Mouse (Mus musculus): ENCODE measurements around the gene Astl. TPM values are rescaled to one million over a fixed set of nuclear protein-coding genes. Genes with fewer than 3 reads are reported as not detected.

Astl gene
- polyA plus RNA-seq, 1 experiment: 0.08 TPM

DNA sequence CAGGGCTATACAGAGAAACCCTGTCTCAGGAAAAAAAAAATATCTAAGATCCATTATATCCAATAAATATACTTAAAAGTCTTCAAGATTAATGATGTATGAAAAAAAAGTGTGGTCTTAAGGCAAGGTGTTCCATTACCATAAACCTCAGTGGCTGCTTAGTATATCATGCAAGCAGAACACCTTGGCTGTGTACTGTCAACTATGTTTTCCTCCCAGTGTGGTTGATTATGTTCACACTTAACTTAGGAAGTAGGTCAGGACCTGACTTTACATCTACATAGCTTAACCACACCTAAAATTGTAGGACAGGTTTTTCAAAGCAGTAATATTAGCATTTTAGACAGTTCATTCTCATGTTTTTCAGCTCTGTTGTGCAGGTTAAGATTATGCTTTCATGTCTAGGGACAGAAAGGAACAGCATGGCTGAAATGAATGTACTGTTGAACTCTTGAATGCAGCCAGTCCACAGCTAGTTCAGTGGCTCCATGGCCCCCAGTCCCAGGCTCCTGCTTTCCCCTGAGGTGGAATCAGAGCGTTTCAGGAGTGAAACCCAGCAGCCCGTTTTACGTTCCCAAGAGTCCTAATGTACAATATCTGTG is 33.7 kb upstream of the Astl start:
- 89% methylated on average over 3 of the region's 3 CpGs for WGBS
- TF ChIP-seq POLR2A (IDR thresholded peaks at IDR 0.05; ENCODE audit: low read depth, low read length) (no peak), CTCF (IDR thresholded peaks at IDR 0.05; ENCODE audit: extremely low read depth, insufficient read depth, insufficient read length, insufficient replicate concordance) (no peak)

DNA sequence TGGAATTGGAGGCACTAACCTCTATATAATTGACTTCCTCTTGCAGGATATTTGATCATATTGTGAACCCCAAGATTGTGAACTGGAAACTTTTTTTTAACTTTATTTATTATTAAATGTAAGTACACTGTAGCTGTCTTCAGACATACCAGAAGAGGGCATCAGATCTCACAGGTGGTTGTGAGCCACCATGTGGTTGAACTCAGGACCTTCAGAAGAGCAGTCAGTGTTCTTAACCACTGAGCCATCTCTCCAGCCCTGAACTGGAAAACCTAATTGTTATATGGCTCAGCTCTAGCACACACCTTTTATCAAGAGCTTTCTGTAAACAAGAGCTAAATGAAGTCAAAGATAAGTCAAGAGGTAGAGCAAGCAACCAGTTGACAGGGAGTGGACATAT is 32.3 kb upstream of the Astl start:
- DNase-seq (ENCODE audit: low read depth in 1 of 2, low spot score in 2 of 2): peak in 1 of 2 experiments; percentile 54
- Histone ChIP-seq H3K27ac (ENCODE audit: insufficient read depth, low read length) (no peak overlapping the region), H3K36me3 (ENCODE audit: control insufficient read depth, insufficient read depth, low read length) (no peaks in the 10 kb centered on the region), H3K4me1 (ENCODE audit: control insufficient read depth, insufficient read depth, insufficient read length) (peaks cover 13% of the 10 kb centered on the region; the same call in 1 of the 2 replicates), H3K4me3 (ENCODE audit: extremely low read depth, insufficient read depth, insufficient read length) (no peak overlapping the region), H3K27me3 (ENCODE audit: control insufficient read depth, insufficient read depth, low read length) (no peaks in the 10 kb centered on the region)
- TF ChIP-seq POLR2A (IDR thresholded peaks at IDR 0.05; ENCODE audit: low read depth, low read length): no peak
- TF ChIP-seq CTCF (IDR thresholded peaks at IDR 0.05; ENCODE audit: extremely low read depth, insufficient read depth, insufficient read length, insufficient replicate concordance): peak; percentile 22; the same call in 1 of the 2 replicates

More for the DNA sequence above, 33.7 kb upstream of the Astl start:
- H3K4me3 ChIP-seq (ENCODE audit: extremely low read depth, insufficient read depth, insufficient read length): no peak overlapping the region
- no peak overlapping the region for H3K27ac ChIP-seq (ENCODE audit: insufficient read depth, low read length)
- no peak for DNase-seq (ENCODE audit: low read depth in 1 of 2, low spot score in 2 of 2)
- no peaks in the 10 kb centered on the region for H3K36me3 ChIP-seq (ENCODE audit: control insufficient read depth, insufficient read depth, low read length)
- H3K27me3 ChIP-seq (ENCODE audit: control insufficient read depth, insufficient read depth, low read length): no peaks in the 10 kb centered on the region
- H3K4me1 ChIP-seq (ENCODE audit: control insufficient read depth, insufficient read depth, insufficient read length): peaks cover 4% of the 10 kb centered on the region; the same call in 1 of the 2 replicates

DNA sequence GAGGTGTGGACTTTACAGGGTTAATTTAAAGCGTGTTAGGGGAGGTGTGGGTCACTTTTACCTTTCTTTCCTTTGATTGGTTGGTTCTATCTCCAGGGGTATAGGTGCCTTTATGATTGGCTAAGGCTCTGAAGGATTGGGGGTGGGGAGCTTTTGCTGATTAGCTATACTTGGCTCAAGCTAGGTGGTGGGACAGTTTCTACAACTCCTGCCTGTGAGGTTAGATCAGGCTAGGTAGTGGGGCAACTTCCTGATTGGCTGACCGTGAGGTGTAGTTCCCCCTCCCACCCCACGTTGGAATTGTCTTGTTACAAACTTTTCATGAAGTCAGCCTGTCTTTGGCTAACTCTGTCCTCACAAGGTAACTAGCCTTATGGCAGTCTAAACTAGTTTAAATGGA is 31.3 kb upstream of the Astl start:
- Histone ChIP-seq H3K27ac (ENCODE audit: insufficient read depth, low read length) (no peak overlapping the region), H3K36me3 (ENCODE audit: control insufficient read depth, insufficient read depth, low read length) (no peaks in the 10 kb centered on the region), H3K4me3 (ENCODE audit: extremely low read depth, insufficient read depth, insufficient read length) (no peak overlapping the region), H3K27me3 (ENCODE audit: control insufficient read depth, insufficient read depth, low read length) (no peaks in the 10 kb centered on the region), H3K4me1 (ENCODE audit: control insufficient read depth, insufficient read depth, insufficient read length) (peaks cover 13% of the 10 kb centered on the region; the same call in 1 of the 2 replicates)
- no peak for TF ChIP-seq POLR2A (IDR thresholded peaks at IDR 0.05; ENCODE audit: low read depth, low read length)
- DNase-seq (ENCODE audit: low read depth in 1 of 2, low spot score in 2 of 2): no peak
- 46% methylated on average over 3 of the region's 3 CpGs for WGBS

DNA sequence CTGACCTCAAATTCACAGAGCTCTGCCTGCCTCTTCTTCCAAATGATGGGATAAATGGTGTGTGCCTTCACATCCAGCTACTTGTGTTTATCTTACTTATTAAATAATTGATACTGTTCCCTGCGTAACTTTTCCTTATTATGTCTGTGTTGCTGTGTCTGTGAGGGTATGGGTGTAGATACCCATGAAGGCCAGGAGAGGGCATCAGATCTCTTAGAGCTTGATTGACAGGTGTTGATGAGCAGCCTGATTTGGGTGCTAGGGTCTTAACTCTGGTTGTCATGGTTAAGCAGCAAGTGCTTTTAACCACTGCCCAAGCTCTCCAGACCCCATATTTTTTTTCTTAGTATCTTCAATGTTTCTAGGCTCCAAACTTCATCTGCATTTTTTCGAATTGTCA is 29.8 kb upstream of the Astl start:
- peaks cover 19% of the 10 kb centered on the region; the same call in 1 of the 2 replicates for H3K4me1 ChIP-seq (ENCODE audit: control insufficient read depth, insufficient read depth, insufficient read length)
- H3K36me3 ChIP-seq (ENCODE audit: control insufficient read depth, insufficient read depth, low read length): no peaks in the 10 kb centered on the region
- WGBS: 86% methylated on average over 2 of the region's 2 CpGs
- no peaks in the 10 kb centered on the region for H3K27me3 ChIP-seq (ENCODE audit: control insufficient read depth, insufficient read depth, low read length)
- no peak overlapping the region for H3K27ac ChIP-seq (ENCODE audit: insufficient read depth, low read length)
- TF ChIP-seq CTCF (IDR thresholded peaks at IDR 0.05; ENCODE audit: extremely low read depth, insufficient read depth, insufficient read length, insufficient replicate concordance) (peak; percentile 49; the same call in 1 of the 2 replicates), POLR2A (IDR thresholded peaks at IDR 0.05; ENCODE audit: low read depth, low read length) (no peak)
- H3K4me3 ChIP-seq (ENCODE audit: extremely low read depth, insufficient read depth, insufficient read length): no peak overlapping the region
- peak in 1 of 2 experiments; percentile 42 for DNase-seq (ENCODE audit: low read depth in 1 of 2, low spot score in 2 of 2)

DNA sequence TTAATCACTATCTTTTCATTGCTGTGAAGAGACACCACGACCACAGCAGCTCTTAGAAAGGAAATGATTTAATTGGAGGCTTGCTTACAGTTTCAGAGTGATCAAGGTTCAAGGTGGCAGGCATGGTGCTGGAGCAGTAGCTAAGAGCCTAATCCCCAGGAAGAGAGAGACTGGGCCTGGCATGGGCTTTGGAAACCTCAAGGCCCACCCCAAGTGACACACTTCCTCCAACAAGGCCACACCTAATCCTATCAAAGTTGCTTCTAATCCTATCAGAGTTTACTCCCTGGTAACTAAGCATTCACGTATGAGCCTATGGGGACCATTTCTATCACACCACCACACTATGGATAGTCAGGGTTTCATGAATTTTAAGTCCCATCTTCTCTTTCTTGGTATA is 28.2 kb upstream of the Astl start:
- DNase-seq (ENCODE audit: low read depth in 1 of 2, low spot score in 2 of 2): no peak
- WGBS: 9% methylated on average over 2 of the region's 2 CpGs
- no peak for TF ChIP-seq CTCF (IDR thresholded peaks at IDR 0.05; ENCODE audit: extremely low read depth, insufficient read depth, insufficient read length, insufficient replicate concordance)
- no peak for TF ChIP-seq POLR2A (IDR thresholded peaks at IDR 0.05; ENCODE audit: low read depth, low read length)
- H3K27ac ChIP-seq (ENCODE audit: insufficient read depth, low read length): peak overlapping the region; percentile 34
- no peaks in the 10 kb centered on the region for H3K36me3 ChIP-seq (ENCODE audit: control insufficient read depth, insufficient read depth, low read length)
- no peaks in the 10 kb centered on the region for H3K27me3 ChIP-seq (ENCODE audit: control insufficient read depth, insufficient read depth, low read length)
- H3K4me1 ChIP-seq (ENCODE audit: control insufficient read depth, insufficient read depth, insufficient read length): peaks cover 35% of the 10 kb centered on the region; the same call in 1 of the 2 replicates
- no peak overlapping the region for H3K4me3 ChIP-seq (ENCODE audit: extremely low read depth, insufficient read depth, insufficient read length)

DNA sequence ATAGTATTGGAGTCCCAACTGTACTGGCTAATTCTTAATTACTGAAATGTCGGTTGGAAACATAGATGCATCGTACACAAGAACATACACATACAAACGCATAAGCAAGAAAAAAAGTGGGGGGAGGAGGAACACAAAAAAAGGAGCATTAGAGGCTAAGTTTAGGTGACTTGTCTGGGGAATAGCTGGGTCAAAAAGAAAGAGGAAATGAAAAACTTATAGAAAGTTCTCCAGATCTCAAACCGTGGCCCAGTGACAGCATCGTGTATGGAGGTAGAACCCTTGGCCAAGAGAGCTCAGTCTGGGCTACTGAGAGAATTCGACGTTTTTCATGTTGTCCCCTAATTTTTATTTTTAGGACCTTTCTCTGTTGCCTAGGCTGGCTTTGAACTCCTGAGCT is 27.8 kb upstream of the Astl start:
- Histone ChIP-seq H3K4me3 (ENCODE audit: extremely low read depth, insufficient read depth, insufficient read length) (no peak overlapping the region), H3K27me3 (ENCODE audit: control insufficient read depth, insufficient read depth, low read length) (no peaks in the 10 kb centered on the region), H3K36me3 (ENCODE audit: control insufficient read depth, insufficient read depth, low read length) (no peaks in the 10 kb centered on the region), H3K4me1 (ENCODE audit: control insufficient read depth, insufficient read depth, insufficient read length) (peaks cover 36% of the 10 kb centered on the region; the same call in 1 of the 2 replicates), H3K27ac (ENCODE audit: insufficient read depth, low read length) (peak overlapping the region; percentile 40)
- WGBS: 38% methylated on average over 7 of the region's 7 CpGs
- DNase-seq (ENCODE audit: low read depth in 1 of 2, low spot score in 2 of 2): peak in 1 of 2 experiments; percentile 24
- TF ChIP-seq POLR2A (IDR thresholded peaks at IDR 0.05; ENCODE audit: low read depth, low read length) (no peak), CTCF (IDR thresholded peaks at IDR 0.05; ENCODE audit: extremely low read depth, insufficient read depth, insufficient read length, insufficient replicate concordance) (no peak)

DNA sequence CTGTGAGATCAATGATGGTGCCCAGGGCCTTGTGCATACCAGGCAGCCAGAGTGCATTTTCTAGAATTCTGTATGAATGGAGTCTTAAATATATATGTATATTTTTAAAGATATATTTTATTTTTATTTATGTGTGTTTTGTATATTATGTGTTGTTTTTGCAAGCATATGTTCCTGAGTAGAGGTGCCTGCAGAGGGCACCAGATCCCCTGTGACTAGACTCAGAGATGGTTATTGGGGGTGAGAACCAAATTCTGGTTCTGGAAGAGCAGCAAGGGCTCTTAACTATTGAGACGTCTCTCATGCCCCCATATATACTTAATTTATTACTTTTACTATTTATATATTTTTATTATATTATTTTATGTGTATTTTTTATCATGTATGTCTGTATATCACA is 27.2 kb upstream of the Astl start:
- WGBS: 83% methylated on average over 1 of the region's 1 CpGs
- TF ChIP-seq CTCF (IDR thresholded peaks at IDR 0.05; ENCODE audit: extremely low read depth, insufficient read depth, insufficient read length, insufficient replicate concordance) (no peak), POLR2A (IDR thresholded peaks at IDR 0.05; ENCODE audit: low read depth, low read length) (no peak)
- no peak overlapping the region for H3K4me3 ChIP-seq (ENCODE audit: extremely low read depth, insufficient read depth, insufficient read length)

More for the DNA sequence above, 27.2 kb upstream of the Astl start:
- peak overlapping the region; percentile 40 for H3K27ac ChIP-seq (ENCODE audit: insufficient read depth, low read length)
- no peak for DNase-seq (ENCODE audit: low read depth in 1 of 2, low spot score in 2 of 2)
- H3K4me1 ChIP-seq (ENCODE audit: control insufficient read depth, insufficient read depth, insufficient read length): peaks cover 36% of the 10 kb centered on the region; the same call in 1 of the 2 replicates
- no peaks in the 10 kb centered on the region for H3K36me3 ChIP-seq (ENCODE audit: control insufficient read depth, insufficient read depth, low read length)
- H3K27me3 ChIP-seq (ENCODE audit: control insufficient read depth, insufficient read depth, low read length): no peaks in the 10 kb centered on the region
